Mouse (Mus musculus) kidney, postnatal 0 days (tissue): Measurements from ENCODE around the gene Bcas1. TPM values are rescaled to one million over a fixed set of nuclear protein-coding genes. Genes with fewer than 3 reads are reported as not detected.
A peak's percentile ranks its signal among the peaks of the same experiment; 100 is the strongest.

Experiments
- ATAC-seq: fragments of 200-750 bp; cut with Nextera tagmentation; replicated peaks from 2 replicates; pipeline ENCODE4 v1.8.0; 2017; ENCODE audit warnings: low read depth, moderate number of reproducible peaks, moderate TSS enrichment, moderate library complexity; ENCODE audit not compliant: low FRiP score
- DNase-seq: peaks from one replicate; pipeline ENCODE4 v3.0.0-alpha.2; 2016; ENCODE audit warnings: low spot score
- H3K27ac ChIP-seq: fragments of 300-500 bp; sonication (generic); 2 replicates; pipeline ENCODE4 v1.5.1; 2014; ENCODE audit warnings: mild to moderate bottlenecking
- H3K27me3 ChIP-seq: fragments of 300-500 bp; sonication (generic); 2 replicates; pipeline ENCODE4 v1.6.1; 2014; ENCODE audit warnings: low read length, mixed read lengths; ENCODE audit not compliant: insufficient read depth
- H3K36me3 ChIP-seq: fragments of 300-500 bp; sonication (generic); 2 replicates; pipeline ENCODE4 v1.6.1; 2014; ENCODE audit warnings: low read length, mixed read lengths; ENCODE audit not compliant: insufficient read depth
- H3K4me1 ChIP-seq: fragments of 300-500 bp; sonication (generic); replicated peaks from 2 replicates; pipeline ENCODE4 v1.6.1; 2014; ENCODE audit warnings: antibody characterized with exemption, low read length, mixed read lengths; ENCODE audit not compliant: insufficient read depth
- H3K4me2 ChIP-seq: fragments of 300-500 bp; sonication (generic); 2 replicates; pipeline ENCODE4 v1.6.1; 2014; ENCODE audit warnings: mild to moderate bottlenecking, low read length, moderate library complexity, mixed read lengths
- H3K4me3 ChIP-seq: fragments of 300-500 bp; sonication (generic); replicated peaks from 2 replicates; pipeline ENCODE4 v1.5.1; 2014; ENCODE audit warnings: low read depth, low read length
- H3K9ac ChIP-seq: fragments of 300-500 bp; sonication (generic); 2 replicates; pipeline ENCODE4 v1.6.1; 2014; ENCODE audit warnings: low read depth, low read length
- H3K9me3 ChIP-seq: fragments of 300-500 bp; sonication (generic); replicated peaks from 2 replicates; pipeline ENCODE4 v1.6.1; 2016; ENCODE audit warnings: low read length, inconsistent platforms, mixed read lengths
- CTCF ChIP-seq: IDR thresholded peaks from 2 replicates; pipeline ENCODE4 v1.5.1; 2016; ENCODE audit warnings: antibody characterized with exemption, low read depth, mild to moderate bottlenecking, moderate library complexity
- WGBS: fragments of 180-500 bp; shearing (Covaris S2); extraction: QIAGEN DNeasy Blood & Tissue Kit; methylation state at CpG from one replicate; pipeline ENCODE4 v1.1.7; 2014; 5-methylcytosine and 5-hydroxymethylcytosine counted together
- polyA plus RNA-seq: library from polyadenylated mRNA; unstranded; fragments of >200 nt; fragmentation: Nextera tagmentation; extraction: Ambion mirVana; gene quantifications from 2 replicates; pipeline ENCODE4 v1.2.1, GENCODE M21; 2015

The Bcas1 gene
- polyA plus RNA-seq, 1 experiment from 2014 or later: 0.61 TPM

DNA sequence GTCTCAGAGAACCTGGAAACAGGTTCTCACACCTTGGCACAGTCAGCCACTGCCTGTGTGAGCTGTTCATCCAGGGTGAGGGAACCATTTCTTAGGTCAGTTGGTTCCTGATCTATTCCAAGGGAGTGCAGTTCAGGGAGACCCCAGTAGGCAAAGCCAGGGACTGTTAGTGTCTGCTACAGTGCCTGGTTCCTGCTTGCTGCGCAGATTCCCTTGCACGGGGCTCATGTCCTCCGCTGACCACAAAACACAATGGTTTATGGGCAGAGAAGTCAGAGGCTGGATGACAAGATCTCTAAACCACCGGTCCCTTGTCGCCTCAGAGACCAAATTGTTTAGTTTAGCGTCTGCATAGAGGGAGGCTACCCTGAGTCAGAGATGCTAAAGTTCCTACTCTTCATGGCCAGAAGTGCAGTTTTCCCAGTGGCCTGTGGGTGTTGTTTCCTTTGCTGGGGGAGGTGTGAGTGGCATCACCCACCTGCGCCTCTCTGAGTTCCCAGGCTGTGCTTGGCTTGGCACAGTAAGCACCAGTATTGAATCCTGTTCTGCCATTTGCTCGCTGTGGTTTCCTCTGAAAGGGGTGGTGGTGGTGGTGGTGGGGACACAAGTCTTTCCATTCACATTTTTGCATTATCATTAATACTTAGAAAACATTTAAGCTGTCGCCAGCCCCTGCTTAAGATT lies 120.9 kb downstream of the Bcas1 start:
- H3K27ac ChIP-seq: no peak overlapping the region
- DNase-seq: no peak
- no peak overlapping the region for H3K4me3 ChIP-seq
- H3K9ac ChIP-seq: no peak overlapping the region
- 0 out of 2 replicates have a peak, but pooled peaks cover 4% of the 10 kb centered on the region for H3K4me1 ChIP-seq
- no peak for ATAC-seq
- WGBS: 58% methylated on average over 9 of the region's 9 CpGs
- H3K27me3 ChIP-seq: no peaks in the 10 kb centered on the region; the same call in 1 of the 2 replicates
- TF ChIP-seq CTCF: no peak
- no peaks in the 10 kb centered on the region for H3K9me3 ChIP-seq
- H3K4me2 ChIP-seq: no peak overlapping the region
- no peaks in the 10 kb centered on the region for H3K36me3 ChIP-seq

DNA sequence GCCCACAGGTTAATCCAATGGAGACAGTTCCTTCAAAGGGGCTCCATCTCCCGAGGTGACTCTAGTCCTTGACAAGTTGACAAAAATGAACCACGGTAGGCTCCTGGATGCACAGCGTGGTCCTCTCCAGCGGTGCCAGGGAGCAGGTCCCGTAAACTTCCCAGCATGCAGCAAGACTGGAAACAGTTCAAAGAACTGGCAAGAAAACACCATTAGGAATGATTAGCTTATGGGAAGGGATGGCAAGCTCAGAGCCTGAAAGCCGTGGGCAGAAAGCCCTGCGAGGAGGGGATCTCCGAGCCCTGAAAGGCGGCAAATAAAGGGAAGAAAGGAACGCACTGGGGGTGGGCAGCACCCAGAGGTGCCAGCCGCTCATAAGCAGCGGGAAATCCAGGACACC lies 122.9 kb downstream of the Bcas1 start:
- Histone ChIP-seq H3K27me3 (no peaks in the 10 kb centered on the region), H3K4me2 (no peak overlapping the region), H3K9me3 (no peaks in the 10 kb centered on the region), H3K4me3 (no peak overlapping the region), H3K9ac (no peak overlapping the region), H3K4me1 (0 out of 2 replicates have a peak, but pooled peaks cover 4% of the 10 kb centered on the region), H3K27ac (no peak overlapping the region), H3K36me3 (no peaks in the 10 kb centered on the region)
- WGBS: 81% methylated on average over 12 of the region's 12 CpGs
- no peak for DNase-seq
- ATAC-seq: no peak
- TF ChIP-seq CTCF: no peak

DNA sequence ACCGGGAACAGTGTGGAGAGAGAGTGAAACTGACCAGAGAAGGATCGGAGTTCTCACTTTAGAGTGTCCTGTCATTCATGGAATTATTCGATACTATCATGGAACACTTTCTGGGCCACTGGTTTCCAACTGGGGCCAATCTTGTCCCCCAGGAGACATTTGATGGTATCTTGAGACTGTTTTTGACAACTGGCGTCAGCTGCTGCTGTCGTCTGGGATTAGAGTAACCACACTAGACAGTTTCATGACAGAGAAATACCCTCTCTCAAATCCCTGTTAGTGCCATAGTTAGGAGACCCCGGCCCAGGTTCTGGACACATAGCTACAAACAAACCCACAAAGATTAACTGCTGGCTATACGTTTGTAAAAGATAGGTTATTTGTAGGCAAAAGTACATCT lies 124.0 kb downstream of the Bcas1 start:
- ATAC-seq: no peak

DNA sequence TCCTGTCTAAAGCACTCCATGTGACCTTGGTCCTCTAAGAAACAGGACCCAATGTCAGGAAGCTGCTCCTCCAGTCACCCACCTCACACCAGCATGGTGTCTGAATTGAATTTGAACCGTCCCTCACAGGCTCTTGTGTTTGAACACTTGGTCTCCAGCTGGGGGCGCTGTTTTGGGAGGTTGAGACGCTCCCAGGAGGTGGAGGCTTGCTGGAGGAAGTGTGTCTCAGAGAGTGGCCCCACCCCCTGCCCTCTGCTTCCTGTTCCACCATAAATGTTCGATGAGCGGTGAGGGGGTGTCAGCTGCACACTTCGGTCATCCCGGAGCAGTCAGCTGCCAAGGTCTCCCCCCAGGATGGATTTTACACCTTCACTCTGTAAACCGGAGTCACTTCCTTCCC lies 124.8 kb downstream of the Bcas1 start:
- 84% methylated on average over 8 of the region's 8 CpGs for WGBS
- Histone ChIP-seq H3K9ac (no peak overlapping the region), H3K27ac (no peak overlapping the region), H3K4me1 (0 out of 2 replicates have a peak, but pooled peaks cover 4% of the 10 kb centered on the region), H3K9me3 (no peaks in the 10 kb centered on the region), H3K4me3 (no peak overlapping the region), H3K27me3 (no peaks in the 10 kb centered on the region), H3K36me3 (no peaks in the 10 kb centered on the region), H3K4me2 (no peak overlapping the region)
- TF ChIP-seq CTCF: 0 out of 2 replicates have a peak, but pooled peaks have one; percentile 15
- no peak for ATAC-seq
- no peak for DNase-seq

More for the DNA sequence above, 124.0 kb downstream of the Bcas1 start:
- TF ChIP-seq CTCF: no peak
- Histone ChIP-seq H3K27ac (no peak overlapping the region), H3K4me3 (no peak overlapping the region), H3K4me1 (0 out of 2 replicates have a peak, but pooled peaks cover 4% of the 10 kb centered on the region), H3K36me3 (no peaks in the 10 kb centered on the region), H3K4me2 (no peak overlapping the region), H3K9ac (no peak overlapping the region), H3K27me3 (no peaks in the 10 kb centered on the region), H3K9me3 (no peaks in the 10 kb centered on the region)
- 80% methylated on average over 7 of the region's 7 CpGs for WGBS
- no peak for DNase-seq

Other genes with a start within 250 kb of the Bcas1 start
- gene Pfdn4, start 68.6 kb upstream of the Bcas1 start, polyA plus RNA-seq: 105 and 113 TPM in 2 replicates
- 7.4 TPM in 2 replicates for gene Cyp24a1, start 69.3 kb upstream of the Bcas1 start, polyA plus RNA-seq
- not detected in 2 replicates for gene 4930470P17Rik, start 174.2 kb upstream of the Bcas1 start, polyA plus RNA-seq